Mouse (Mus musculus) embryonic facial prominence, embryonic 13.5 days (tissue): ENCODE measurements around the gene Raver1. TPM values are rescaled to one million over a fixed set of nuclear protein-coding genes. Genes with fewer than 3 reads are reported as not detected.

Experiments
- ATAC-seq: fragments of 200-750 bp; cut with Nextera tagmentation; 2 replicates; pipeline ENCODE4 v1.8.0; 2017; ENCODE audit warnings: low read depth; ENCODE audit not compliant: insufficient number of reproducible peaks, insufficient read depth, low FRiP score, low TSS enrichment
- H3K27ac ChIP-seq: fragments of 300-500 bp; sonication (generic); 2 replicates; pipeline ENCODE4 v1.5.1; 2015; ENCODE audit warnings: moderate library complexity, mild to moderate bottlenecking, inconsistent platforms
- H3K27me3 ChIP-seq: fragments of 300-500 bp; sonication (generic); 2 replicates; pipeline ENCODE4 v1.6.1; 2015; ENCODE audit warnings: mild to moderate bottlenecking, inconsistent platforms
- H3K36me3 ChIP-seq: fragments of 300-500 bp; sonication (generic); 2 replicates; pipeline ENCODE4 v1.6.1; 2015; ENCODE audit warnings: mild to moderate bottlenecking, inconsistent platforms
- H3K4me1 ChIP-seq: fragments of 300-500 bp; sonication (generic); 2 replicates; pipeline ENCODE4 v1.6.1; 2015; ENCODE audit warnings: inconsistent platforms
- H3K4me2 ChIP-seq: fragments of 300-500 bp; sonication (generic); 2 replicates; pipeline ENCODE4 v1.6.1; 2015; ENCODE audit warnings: moderate library complexity, mild to moderate bottlenecking, inconsistent platforms
- H3K4me3 ChIP-seq: fragments of 300-500 bp; sonication (generic); 2 replicates; pipeline ENCODE4 v1.5.1; 2015; ENCODE audit warnings: mild to moderate bottlenecking, inconsistent platforms
- H3K9ac ChIP-seq: fragments of 300-500 bp; sonication (generic); 2 replicates; pipeline ENCODE4 v1.6.1; 2015; ENCODE audit warnings: mild to moderate bottlenecking, inconsistent platforms
- H3K9me3 ChIP-seq: fragments of 300-500 bp; sonication (generic); 2 replicates; pipeline ENCODE4 v1.6.1; 2016; ENCODE audit warnings: inconsistent platforms
- WGBS: fragments of 180-500 bp; shearing (Covaris S2); methylation state at CpG from one replicate; pipeline ENCODE4 v1.1.7; 2015; ENCODE audit warnings: mixed read lengths; 5-methylcytosine and 5-hydroxymethylcytosine counted together
- polyA plus RNA-seq: library from polyadenylated mRNA; unstranded; fragments of >200 nt; fragmentation: Nextera tagmentation; extraction: Ambion mirVana; gene quantifications from 2 replicates; pipeline ENCODE4 v1.2.1, GENCODE M21; 2015

Gene Raver1
- polyA plus RNA-seq, 1 experiment from 2014 or later, result 61.0 TPM

GRCm38 (mm10) chr9:21035586-21035985 lies 56.2 kb downstream of the Raver1 start:
- 17% methylated on average over 9 of the region's 9 CpGs for WGBS
- ATAC-seq, result no peak
- H3K36me3 ChIP-seq, result no peaks in the 10 kb centered on the region
- H3K4me2 ChIP-seq, result no peak overlapping the region
- H3K4me3 ChIP-seq, result peak overlapping the region; percentile 7; the same call in 1 of the 2 replicates
- H3K27me3 ChIP-seq, result peaks cover 97% of the 10 kb centered on the region
- peaks cover 55% of the 10 kb centered on the region for H3K4me1 ChIP-seq
- 0 out of 2 replicates have a peak, but pooled peaks cover 7% of the 10 kb centered on the region for H3K9me3 ChIP-seq
- H3K27ac ChIP-seq, result no peak overlapping the region
- no peak overlapping the region for H3K9ac ChIP-seq

- Histone ChIP-seq H3K9ac (no peak overlapping the region), H3K4me3 (no peak overlapping the region), H3K27me3 (peaks cover 97% of the 10 kb centered on the region), H3K4me1 (peaks cover 64% of the 10 kb centered on the region), H3K9me3 (0 out of 2 replicates have a peak, but pooled peaks cover 7% of the 10 kb centered on the region), H3K27ac (no peak overlapping the region), H3K4me2 (no peak overlapping the region), H3K36me3 (no peaks in the 10 kb centered on the region)
- WGBS, result 3% methylated on average over 17 of the region's 17 CpGs
- ATAC-seq, result no peak
These were observed 57.2 kb downstream of the Raver1 start for GRCm38 (mm10) chr9:21034481-21035085.

- H3K27me3 ChIP-seq, result peaks cover 97% of the 10 kb centered on the region
- no peaks in the 10 kb centered on the region for H3K36me3 ChIP-seq
- peak overlapping the region; percentile 99 for H3K4me2 ChIP-seq
- WGBS, result under 1% methylated on average over 34 of the region's 34 CpGs
- no peak overlapping the region for H3K27ac ChIP-seq
- H3K4me1 ChIP-seq, result peaks cover 72% of the 10 kb centered on the region
- ATAC-seq, result peak; percentile 49
- no peaks in the 10 kb centered on the region for H3K9me3 ChIP-seq
- H3K4me3 ChIP-seq, result peak overlapping the region; percentile 53
- H3K9ac ChIP-seq, result peak overlapping the region; percentile 61
These were observed 58.7 kb downstream of the Raver1 start for GRCm38 (mm10) chr9:21033136-21033535.

GRCm38 (mm10) chr9:21032491-21032890 lies 59.3 kb downstream of the Raver1 start:
- Histone ChIP-seq H3K4me1 (peaks cover 67% of the 10 kb centered on the region), H3K4me2 (peak overlapping the region; percentile 99), H3K9me3 (no peaks in the 10 kb centered on the region), H3K4me3 (peak overlapping the region; percentile 53), H3K27ac (no peak overlapping the region), H3K36me3 (no peaks in the 10 kb centered on the region), H3K27me3 (peaks cover 97% of the 10 kb centered on the region), H3K9ac (0 out of 2 replicates have a peak overlapping the region, but pooled peaks have one; percentile 61)
- no peak for ATAC-seq
- under 1% methylated on average over 7 of the region's 7 CpGs for WGBS

GRCm38 (mm10) chr9:21031896-21032351 lies 59.9 kb downstream of the Raver1 start, which contains the start of gene Icam5:
TSS of gene Icam5 (plus strand) at chr9:21032073.
- Histone ChIP-seq H3K27ac (no peak within 1 kb of the TSS), H3K36me3 (no peaks in the 10 kb centered on the region)
- WGBS, result under 1% methylated on average over 35 of the region's 35 CpGs

GRCm38 (mm10) chr9:21031251-21031895 lies 60.4 kb downstream of the Raver1 start:
- Histone ChIP-seq H3K4me3 (peak overlapping the region; percentile 53), H3K9ac (peak overlapping the region; percentile 61), H3K9me3 (no peaks in the 10 kb centered on the region), H3K27ac (no peak overlapping the region), H3K27me3 (peaks cover 96% of the 10 kb centered on the region), H3K4me1 (peaks cover 56% of the 10 kb centered on the region), H3K4me2 (peak overlapping the region; percentile 99), H3K36me3 (no peaks in the 10 kb centered on the region)
- ATAC-seq, result peak; percentile 23; the same call in 1 of the 2 replicates
- under 1% methylated on average over 36 of the region's 36 CpGs for WGBS

More at GRCm38 (mm10) chr9:21031896-21032351, 59.9 kb downstream of the Raver1 start, which contains the start of gene Icam5:
- ATAC-seq, result no peak
- Histone ChIP-seq H3K4me1 (peaks cover 61% of the 10 kb centered on the region), H3K9me3 (no peaks in the 10 kb centered on the region), H3K27me3 (peaks cover 96% of the 10 kb centered on the region), H3K4me2 (peak within 1 kb of the TSS; percentile 99), H3K9ac (peak within 1 kb of the TSS; percentile 61), H3K4me3 (peak within 1 kb of the TSS; percentile 53)

- 0% methylated on average over 13 of the region's 13 CpGs for WGBS
- peak overlapping the region; percentile 99 for H3K4me2 ChIP-seq
- peaks cover 90% of the 10 kb centered on the region for H3K27me3 ChIP-seq
- no peaks in the 10 kb centered on the region for H3K36me3 ChIP-seq
- peak overlapping the region; percentile 61 for H3K9ac ChIP-seq
- no peak overlapping the region for H3K27ac ChIP-seq
- peak overlapping the region; percentile 53 for H3K4me3 ChIP-seq
- ATAC-seq, result no peak
- no peaks in the 10 kb centered on the region for H3K9me3 ChIP-seq
- peaks cover 51% of the 10 kb centered on the region for H3K4me1 ChIP-seq
These were observed 61.0 kb downstream of the Raver1 start for GRCm38 (mm10) chr9:21030781-21031250.

- Histone ChIP-seq H3K27me3 (peaks cover 83% of the 10 kb centered on the region), H3K36me3 (no peaks in the 10 kb centered on the region), H3K9me3 (no peaks in the 10 kb centered on the region), H3K27ac (no peak overlapping the region), H3K4me1 (peaks cover 51% of the 10 kb centered on the region), H3K4me3 (peak overlapping the region; percentile 53; the same call in 1 of the 2 replicates), H3K9ac (no peak overlapping the region), H3K4me2 (peak overlapping the region; percentile 99)
- ATAC-seq, result no peak
- 25% methylated on average over 22 of the region's 22 CpGs for WGBS
These were observed 61.7 kb downstream of the Raver1 start for GRCm38 (mm10) chr9:21030055-21030600.

GRCm38 (mm10) chr9:21029291-21030054 lies 62.3 kb downstream of the Raver1 start, which contains the start of gene Icam4:
TSS of gene Icam4 (plus strand) at chr9:21029373.
- H3K27me3 ChIP-seq, result peaks cover 77% of the 10 kb centered on the region
- no peak within 1 kb of the TSS for H3K27ac ChIP-seq
- ATAC-seq, result no peak
- H3K36me3 ChIP-seq, result no peaks in the 10 kb centered on the region
- WGBS, result 2% methylated on average over 37 of the region's 37 CpGs
- no peaks in the 10 kb centered on the region for H3K9me3 ChIP-seq
- peaks cover 48% of the 10 kb centered on the region for H3K4me1 ChIP-seq
- H3K9ac ChIP-seq, result peak within 1 kb of the TSS; percentile 57
- H3K4me3 ChIP-seq, result peak within 1 kb of the TSS; percentile 53
- peak within 1 kb of the TSS; percentile 99 for H3K4me2 ChIP-seq

- no peak overlapping the region for H3K4me2 ChIP-seq
- 69% methylated on average over 6 of the region's 6 CpGs for WGBS
- H3K4me3 ChIP-seq, result no peak overlapping the region
- H3K27me3 ChIP-seq, result peaks cover 69% of the 10 kb centered on the region
- H3K9me3 ChIP-seq, result no peaks in the 10 kb centered on the region
- no peaks in the 10 kb centered on the region for H3K36me3 ChIP-seq
- H3K9ac ChIP-seq, result no peak overlapping the region
- H3K4me1 ChIP-seq, result peaks cover 46% of the 10 kb centered on the region
- no peak for ATAC-seq
- no peak overlapping the region for H3K27ac ChIP-seq
These were observed 63.2 kb downstream of the Raver1 start for GRCm38 (mm10) chr9:21028560-21029110.
